Mouse (Mus musculus): Measurements from ENCODE around the gene Ttll5. TPM values are rescaled to one million over a fixed set of nuclear protein-coding genes. Genes with fewer than 3 reads are reported as not detected.

The Ttll5 gene
- polyA plus RNA-seq, 1 experiment from 2014 or later: 15.5 TPM

GRCm38 (mm10) chr12:86023081-86023871, 198.8 kb downstream of the Ttll5 start:
- H3K9me3 ChIP-seq (replicated peaks; ENCODE audit: control insufficient read depth, low read length): no peaks in the 10 kb centered on the region

GRCm38 (mm10) chr12:86024426-86024825, 200.0 kb downstream of the Ttll5 start:
- ATAC-seq (no peak), DNase-seq (ENCODE audit: low spot score) (peak; percentile 49)
- H3K36me3 ChIP-seq (ENCODE audit: control insufficient read depth, insufficient read depth, low read length): no peaks in the 10 kb centered on the region
- no peaks in the 10 kb centered on the region for H3K9me3 ChIP-seq (replicated peaks; ENCODE audit: control insufficient read depth, low read length)
- peaks cover 4% of the 10 kb centered on the region; the same call in 1 of the 2 replicates for H3K4me1 ChIP-seq (ENCODE audit: control insufficient read depth, insufficient read depth, low read length)
- WGBS: 37% methylated on average over 4 of the region's 4 CpGs
- no peak overlapping the region for H3K9ac ChIP-seq (ENCODE audit: low read length)
- H3K27ac ChIP-seq (ENCODE audit: low read depth, low read length): no peak overlapping the region
- H3K4me3 ChIP-seq (ENCODE audit: low read depth, low read length): no peak overlapping the region
- no peaks in the 10 kb centered on the region for H3K27me3 ChIP-seq (replicated peaks; ENCODE audit: control insufficient read depth, insufficient read depth, low read length)
- no peak overlapping the region for H3K4me2 ChIP-seq (ENCODE audit: low read length)

More at GRCm38 (mm10) chr12:86023081-86023871, 198.8 kb downstream of the Ttll5 start:
- H3K4me1 ChIP-seq (ENCODE audit: control insufficient read depth, insufficient read depth, low read length): peaks cover 4% of the 10 kb centered on the region; the same call in 1 of the 2 replicates
- no peaks in the 10 kb centered on the region for H3K27me3 ChIP-seq (replicated peaks; ENCODE audit: control insufficient read depth, insufficient read depth, low read length)
- H3K9ac ChIP-seq (ENCODE audit: low read length): no peak overlapping the region
- no peak overlapping the region for H3K4me3 ChIP-seq (ENCODE audit: low read depth, low read length)
- ATAC-seq (no peak), DNase-seq (ENCODE audit: low spot score) (peak; percentile 35)
- H3K36me3 ChIP-seq (ENCODE audit: control insufficient read depth, insufficient read depth, low read length): no peaks in the 10 kb centered on the region
- H3K4me2 ChIP-seq (ENCODE audit: low read length): no peak overlapping the region
- WGBS: 87% methylated on average over 4 of the region's 4 CpGs
- no peak overlapping the region for H3K27ac ChIP-seq (ENCODE audit: low read depth, low read length)

- ATAC-seq (no peak), DNase-seq (ENCODE audit: low spot score) (no peak)
- Histone ChIP-seq H3K4me3 (ENCODE audit: low read depth, low read length) (no peak overlapping the region), H3K9ac (ENCODE audit: low read length) (no peak overlapping the region), H3K36me3 (ENCODE audit: control insufficient read depth, insufficient read depth, low read length) (no peaks in the 10 kb centered on the region), H3K9me3 (replicated peaks; ENCODE audit: control insufficient read depth, low read length) (no peaks in the 10 kb centered on the region), H3K27me3 (replicated peaks; ENCODE audit: control insufficient read depth, insufficient read depth, low read length) (no peaks in the 10 kb centered on the region), H3K4me2 (ENCODE audit: low read length) (no peak overlapping the region), H3K4me1 (ENCODE audit: control insufficient read depth, insufficient read depth, low read length) (peaks cover 4% of the 10 kb centered on the region; the same call in 1 of the 2 replicates), H3K27ac (ENCODE audit: low read depth, low read length) (no peak overlapping the region)
- 86% methylated on average over 6 of the region's 6 CpGs for WGBS
Observed at GRCm38 (mm10) chr12:86025480-86025879, 201.0 kb downstream of the Ttll5 start.

- Histone ChIP-seq H3K4me1 (ENCODE audit: control insufficient read depth, insufficient read depth, low read length) (peaks cover 4% of the 10 kb centered on the region; the same call in 1 of the 2 replicates), H3K9me3 (replicated peaks; ENCODE audit: control insufficient read depth, low read length) (no peaks in the 10 kb centered on the region), H3K4me3 (ENCODE audit: low read depth, low read length) (no peak overlapping the region), H3K4me2 (ENCODE audit: low read length) (no peak overlapping the region), H3K27me3 (replicated peaks; ENCODE audit: control insufficient read depth, insufficient read depth, low read length) (no peaks in the 10 kb centered on the region), H3K36me3 (ENCODE audit: control insufficient read depth, insufficient read depth, low read length) (no peaks in the 10 kb centered on the region), H3K9ac (ENCODE audit: low read length) (no peak overlapping the region), H3K27ac (ENCODE audit: low read depth, low read length) (no peak overlapping the region)
- 63% methylated on average over 5 of the region's 5 CpGs for WGBS
- DNase-seq (ENCODE audit: low spot score) (peak; percentile 67), ATAC-seq (peak; percentile 55; the same call in 1 of the 2 replicates)
Observed at GRCm38 (mm10) chr12:86027000-86027399, 202.5 kb downstream of the Ttll5 start.

GRCm38 (mm10) chr12:86027747-86028146, 203.3 kb downstream of the Ttll5 start:
- 81% methylated on average over 1 of the region's 1 CpGs for WGBS
- ATAC-seq: no peak

GRCm38 (mm10) chr12:86030932-86031331, 206.5 kb downstream of the Ttll5 start:
- 84% methylated on average over 5 of the region's 5 CpGs for WGBS
- Histone ChIP-seq H3K9ac (ENCODE audit: low read length) (no peak overlapping the region), H3K27me3 (replicated peaks; ENCODE audit: control insufficient read depth, insufficient read depth, low read length) (no peaks in the 10 kb centered on the region), H3K4me1 (ENCODE audit: control insufficient read depth, insufficient read depth, low read length) (no peaks in the 10 kb centered on the region), H3K27ac (ENCODE audit: low read depth, low read length) (no peak overlapping the region), H3K36me3 (ENCODE audit: control insufficient read depth, insufficient read depth, low read length) (no peaks in the 10 kb centered on the region), H3K9me3 (replicated peaks; ENCODE audit: control insufficient read depth, low read length) (no peaks in the 10 kb centered on the region), H3K4me2 (ENCODE audit: low read length) (no peak overlapping the region), H3K4me3 (ENCODE audit: low read depth, low read length) (no peak overlapping the region)
- DNase-seq (ENCODE audit: low spot score): no peak
- no peak for ATAC-seq

More at GRCm38 (mm10) chr12:86027747-86028146, 203.3 kb downstream of the Ttll5 start:
- Histone ChIP-seq H3K27ac (ENCODE audit: low read depth, low read length) (no peak overlapping the region), H3K4me2 (ENCODE audit: low read length) (no peak overlapping the region), H3K27me3 (replicated peaks; ENCODE audit: control insufficient read depth, insufficient read depth, low read length) (no peaks in the 10 kb centered on the region), H3K4me3 (ENCODE audit: low read depth, low read length) (no peak overlapping the region), H3K9ac (ENCODE audit: low read length) (no peak overlapping the region), H3K4me1 (ENCODE audit: control insufficient read depth, insufficient read depth, low read length) (peaks cover 4% of the 10 kb centered on the region; the same call in 1 of the 2 replicates), H3K9me3 (replicated peaks; ENCODE audit: control insufficient read depth, low read length) (no peaks in the 10 kb centered on the region), H3K36me3 (ENCODE audit: control insufficient read depth, insufficient read depth, low read length) (no peaks in the 10 kb centered on the region)
- DNase-seq (ENCODE audit: low spot score): no peak

- DNase-seq (ENCODE audit: low spot score) (no peak), ATAC-seq (no peak)
- no peaks in the 10 kb centered on the region for H3K9me3 ChIP-seq (replicated peaks; ENCODE audit: control insufficient read depth, low read length)
- H3K4me2 ChIP-seq (ENCODE audit: low read length): no peak overlapping the region
- no peak overlapping the region for H3K4me3 ChIP-seq (ENCODE audit: low read depth, low read length)
- H3K27ac ChIP-seq (ENCODE audit: low read depth, low read length): no peak overlapping the region
- H3K9ac ChIP-seq (ENCODE audit: low read length): no peak overlapping the region
- H3K27me3 ChIP-seq (replicated peaks; ENCODE audit: control insufficient read depth, insufficient read depth, low read length): no peaks in the 10 kb centered on the region
- H3K36me3 ChIP-seq (ENCODE audit: control insufficient read depth, insufficient read depth, low read length): no peaks in the 10 kb centered on the region
- no peaks in the 10 kb centered on the region for H3K4me1 ChIP-seq (ENCODE audit: control insufficient read depth, insufficient read depth, low read length)
Observed at GRCm38 (mm10) chr12:86035586-86035985, 211.1 kb downstream of the Ttll5 start.

- Histone ChIP-seq H3K4me2 (ENCODE audit: low read length) (no peak overlapping the region), H3K9ac (ENCODE audit: low read length) (no peak overlapping the region), H3K4me1 (ENCODE audit: control insufficient read depth, insufficient read depth, low read length) (no peaks in the 10 kb centered on the region), H3K36me3 (ENCODE audit: control insufficient read depth, insufficient read depth, low read length) (no peaks in the 10 kb centered on the region), H3K9me3 (replicated peaks; ENCODE audit: control insufficient read depth, low read length) (no peaks in the 10 kb centered on the region), H3K27me3 (replicated peaks; ENCODE audit: control insufficient read depth, insufficient read depth, low read length) (no peaks in the 10 kb centered on the region), H3K27ac (ENCODE audit: low read depth, low read length) (no peak overlapping the region; the same call in 1 of the 2 replicates), H3K4me3 (ENCODE audit: low read depth, low read length) (no peak overlapping the region)
- DNase-seq (ENCODE audit: low spot score): no peak
- no peak for ATAC-seq
- WGBS: 41% methylated on average over 9 of the region's 9 CpGs
Observed at GRCm38 (mm10) chr12:86036368-86037166, 212.1 kb downstream of the Ttll5 start.
